Mouse (Mus musculus) thymus, postnatal 14 days (tissue): ENCODE data around the gene Lhfp.

Experiments used
- DNase-seq: peaks from one replicate; pipeline ENCODE4 v3.0.0; 2021

The Lhfp gene

DNA sequence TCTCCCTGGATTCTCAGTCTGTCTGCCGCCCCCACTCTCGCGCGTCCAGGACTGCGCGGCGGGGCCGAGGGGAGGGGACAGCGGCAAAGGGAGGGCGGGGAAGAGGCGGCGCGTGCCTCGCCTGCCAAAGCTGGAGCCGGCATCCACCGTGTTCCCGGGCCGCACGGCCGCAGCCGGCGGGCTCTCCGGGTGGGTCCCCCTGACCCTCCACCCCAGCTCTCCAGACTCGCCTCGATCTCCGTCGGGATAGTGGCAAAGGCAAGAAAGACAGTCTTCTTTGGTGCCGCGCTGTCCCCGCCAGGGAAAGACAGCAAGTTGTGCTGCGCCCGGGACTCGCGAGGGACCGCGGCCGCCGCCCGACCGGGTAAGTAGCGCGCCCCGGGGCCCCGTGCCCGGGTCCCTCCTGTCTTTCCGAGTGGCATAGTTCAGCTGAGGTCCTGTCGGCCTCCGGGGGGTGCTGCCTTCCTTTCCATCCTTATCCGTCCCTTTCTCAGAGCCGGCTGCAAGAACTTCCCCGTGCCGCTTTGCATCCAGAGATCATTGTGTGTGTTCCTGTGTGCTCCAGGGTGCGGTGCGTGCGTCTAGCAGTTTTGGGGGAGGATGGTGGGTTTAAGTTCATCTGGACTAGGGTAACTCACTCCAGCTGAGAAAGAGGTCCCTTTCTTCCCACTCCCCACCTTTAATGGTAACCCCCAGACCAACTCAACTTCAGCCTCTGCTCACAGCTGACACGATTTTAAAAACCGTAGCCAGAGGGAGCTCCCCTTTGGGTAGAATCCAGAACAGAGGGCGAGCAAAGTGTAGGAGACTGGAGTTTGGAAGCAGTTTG, at the start of gene Lhfp:
Gene Lhfp, plus strand, starts transcription at position 118 of the 829 bp plus-strand sequence.
- DNase-seq: peak; percentile 43

DNA sequence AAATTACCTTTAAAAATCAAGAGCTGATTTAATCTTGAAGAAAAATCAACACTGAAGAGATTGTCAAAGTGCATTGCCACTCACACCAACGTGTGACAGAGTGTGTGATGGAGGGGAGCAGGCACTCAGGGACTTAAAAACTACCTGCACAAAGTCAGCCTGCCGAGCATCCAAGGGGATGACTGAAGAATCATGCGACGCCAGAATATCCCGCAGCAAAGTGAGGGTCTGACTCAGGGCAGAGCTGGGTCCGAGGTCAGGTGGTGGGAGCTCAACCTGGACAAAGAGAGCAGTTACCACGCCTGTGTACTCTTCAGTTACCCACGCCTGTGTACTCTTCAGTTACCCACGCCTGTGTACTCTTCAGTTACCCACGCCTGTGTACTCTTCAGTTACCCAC, 48.0 kb upstream of the Lhfp start:
- no peak for DNase-seq

DNA sequence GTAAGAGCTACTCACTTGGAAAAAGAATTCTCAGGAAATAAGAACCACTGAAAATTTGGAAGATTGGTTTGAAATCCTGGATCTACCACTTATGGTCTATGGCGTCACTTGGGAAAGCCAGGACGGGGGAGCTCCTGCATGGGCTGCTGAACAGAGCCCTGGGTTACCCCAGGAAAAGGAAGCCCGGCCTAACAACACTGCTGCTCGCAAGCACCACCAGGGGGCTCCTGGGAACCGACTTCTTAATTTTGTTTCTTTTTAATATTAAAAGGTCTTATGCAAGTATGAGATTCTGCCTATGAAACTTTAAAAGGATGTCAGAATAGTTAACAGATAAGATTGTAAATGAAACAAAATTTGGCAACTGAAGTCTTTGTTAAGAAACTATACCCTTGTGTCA, 46.7 kb upstream of the Lhfp start:
- DNase-seq: peak; percentile 37

DNA sequence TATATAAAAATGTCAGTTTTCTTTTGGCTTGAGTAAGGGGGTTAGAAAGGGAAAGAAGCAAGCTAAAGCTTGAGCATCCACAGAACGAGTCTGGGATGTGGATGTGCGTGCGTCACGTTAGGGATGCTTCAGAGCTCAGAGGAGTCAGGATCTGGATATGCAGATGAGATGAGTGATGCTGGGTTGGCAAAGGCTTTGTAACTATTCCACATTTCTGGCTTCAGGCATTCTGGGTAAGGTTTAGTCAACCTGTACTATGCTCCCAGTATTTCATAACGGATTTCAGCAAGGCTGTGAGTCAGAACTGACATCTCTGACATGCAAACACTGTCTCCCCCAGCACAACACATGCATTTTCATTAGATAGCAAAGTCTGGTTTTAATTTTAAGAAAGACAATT, 44.7 kb upstream of the Lhfp start:
- DNase-seq: no peak

DNA sequence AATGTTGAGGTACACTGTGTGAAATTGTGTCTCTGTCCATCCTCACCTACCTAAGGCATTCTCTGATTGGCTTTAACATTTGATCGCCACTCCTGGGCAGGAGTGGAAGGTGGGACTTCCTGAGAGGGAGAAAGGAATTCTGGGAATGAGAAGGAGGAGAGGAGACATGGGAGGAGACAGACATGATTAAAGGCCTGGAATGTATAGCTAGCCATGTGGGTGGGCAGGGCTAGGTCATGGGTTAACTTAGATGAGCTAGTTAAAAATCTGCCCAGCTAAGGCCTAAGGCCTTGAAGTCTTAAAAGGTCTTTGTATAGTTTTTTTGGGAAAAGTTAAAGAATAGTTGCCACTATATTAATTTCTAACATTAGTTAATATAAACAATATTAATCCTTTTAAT, 43.9 kb upstream of the Lhfp start:
- no peak for DNase-seq

DNA sequence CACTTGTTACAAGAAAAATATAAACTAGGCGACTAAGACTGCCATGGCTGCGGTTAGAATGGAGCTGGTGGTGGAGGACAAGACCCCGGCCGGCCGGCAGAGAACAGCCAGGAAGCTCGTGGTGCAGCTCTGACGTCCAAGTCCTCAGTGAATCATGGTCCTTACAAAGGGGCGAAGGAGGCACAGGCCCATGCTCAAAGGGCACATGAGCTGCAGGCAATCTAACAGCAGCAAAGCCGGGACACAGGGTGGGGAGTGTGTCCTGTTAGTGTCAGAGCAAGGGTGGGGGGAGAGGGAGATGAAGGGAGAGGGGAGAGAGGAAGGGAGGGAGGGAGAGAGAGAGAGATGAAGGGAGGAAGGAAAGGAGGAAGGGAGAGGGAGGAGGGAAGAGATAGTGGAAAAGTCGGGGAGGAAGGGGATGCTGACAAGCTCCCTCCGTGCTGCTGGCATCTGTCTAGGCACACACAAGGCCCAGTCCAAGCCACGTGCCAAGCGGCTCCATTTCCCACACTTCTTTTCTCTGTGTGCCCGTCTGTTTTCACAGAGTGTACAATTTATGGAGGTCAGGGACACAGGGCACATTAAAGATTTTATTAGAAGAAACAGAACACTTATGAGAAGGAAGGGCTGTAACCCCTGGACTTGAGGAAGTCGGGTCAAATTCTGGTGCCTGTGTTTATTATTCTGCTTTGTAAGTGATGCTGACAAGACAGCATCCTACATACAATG, 42.1 kb upstream of the Lhfp start:
- no peak for DNase-seq

DNA sequence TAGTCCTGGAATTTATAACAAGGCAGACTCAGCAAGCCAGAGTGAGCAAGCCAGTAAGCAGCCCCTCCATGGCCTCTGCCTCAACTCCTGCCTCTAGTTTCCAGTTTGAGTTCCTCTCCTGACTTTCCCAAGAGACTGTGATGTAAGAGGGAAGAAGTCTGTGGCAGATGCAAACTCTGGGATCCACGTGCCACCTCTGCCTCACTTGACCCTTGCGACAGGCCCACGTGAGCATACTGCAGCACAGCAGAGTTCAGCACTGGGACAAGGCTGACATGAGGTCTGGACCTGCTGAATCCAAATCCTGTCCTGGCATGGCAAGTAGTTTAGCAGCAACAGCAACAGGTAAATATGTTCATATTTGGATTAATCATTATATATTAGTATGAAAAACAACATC, 41.3 kb upstream of the Lhfp start:
- no peak for DNase-seq

DNA sequence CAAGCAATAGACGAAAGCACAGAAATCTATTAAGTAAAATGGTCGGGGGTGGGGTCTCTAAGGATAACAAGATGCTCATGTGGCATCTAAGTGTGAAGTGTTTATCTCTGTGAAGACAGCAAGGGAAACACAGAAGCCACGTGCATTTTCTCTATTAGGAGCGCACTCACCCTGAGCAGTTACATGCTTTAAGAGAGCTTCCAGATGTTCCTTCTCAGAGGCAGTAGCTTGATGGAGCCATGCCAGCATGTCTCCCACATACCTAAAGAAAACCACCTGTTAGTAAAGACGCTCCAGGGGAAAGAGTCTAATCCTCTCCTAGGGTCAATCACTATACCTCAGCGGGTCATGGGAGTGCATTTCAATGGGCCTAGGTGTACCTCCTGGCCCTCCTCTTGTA, 39.3 kb upstream of the Lhfp start:
- no peak for DNase-seq

DNA sequence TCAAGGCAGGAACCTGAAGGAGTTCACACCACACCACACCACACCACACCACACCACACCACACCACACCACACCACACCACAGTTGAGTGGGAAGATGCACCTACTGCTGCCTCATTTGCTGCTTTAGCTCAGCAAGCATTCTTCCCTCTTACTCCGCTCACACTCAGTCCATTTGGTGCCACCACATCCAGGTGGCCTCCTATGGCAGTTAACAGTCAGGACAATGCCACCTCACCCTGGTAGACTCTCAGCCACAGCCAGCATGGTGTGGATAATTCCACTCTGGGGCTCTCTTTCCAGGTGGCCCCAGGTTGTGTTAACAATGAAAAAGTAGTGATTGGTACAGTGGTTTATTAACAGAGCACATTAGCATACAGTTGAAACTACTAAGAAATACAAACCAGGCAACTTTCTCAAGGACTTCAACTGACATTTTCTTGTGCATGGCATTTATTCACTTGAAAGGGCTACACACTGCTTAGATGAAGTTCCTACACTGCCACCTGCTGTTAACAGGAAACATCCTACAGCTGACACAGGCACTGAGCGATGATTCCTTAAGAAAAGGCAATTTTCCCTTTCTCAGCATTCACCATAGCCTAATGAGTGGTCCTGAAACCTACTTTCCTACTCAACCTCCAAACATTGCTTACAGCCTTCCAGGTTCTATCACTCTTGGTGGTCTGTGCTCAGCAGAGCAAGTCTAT, 36.8 kb upstream of the Lhfp start:
- DNase-seq: peak; percentile 36

DNA sequence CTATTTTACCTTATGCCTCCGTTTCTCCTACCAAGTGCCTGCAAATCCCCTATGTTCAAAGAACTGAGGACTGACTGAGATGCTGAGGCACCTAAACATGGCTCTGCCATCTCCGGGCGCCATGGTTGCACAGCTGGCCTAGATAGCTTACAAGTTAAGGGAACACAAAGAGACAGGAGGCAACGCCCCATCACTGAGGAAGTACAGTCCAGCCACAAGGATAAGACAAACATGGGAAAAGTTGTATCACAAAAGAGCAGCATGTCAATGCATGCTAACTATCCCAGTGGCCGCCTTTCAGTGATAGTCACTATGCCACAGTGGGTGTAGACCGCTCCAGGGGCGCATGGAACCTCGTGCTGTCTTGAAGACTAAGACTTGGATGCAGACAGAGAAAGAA, 33.9 kb upstream of the Lhfp start:
- no peak for DNase-seq

DNA sequence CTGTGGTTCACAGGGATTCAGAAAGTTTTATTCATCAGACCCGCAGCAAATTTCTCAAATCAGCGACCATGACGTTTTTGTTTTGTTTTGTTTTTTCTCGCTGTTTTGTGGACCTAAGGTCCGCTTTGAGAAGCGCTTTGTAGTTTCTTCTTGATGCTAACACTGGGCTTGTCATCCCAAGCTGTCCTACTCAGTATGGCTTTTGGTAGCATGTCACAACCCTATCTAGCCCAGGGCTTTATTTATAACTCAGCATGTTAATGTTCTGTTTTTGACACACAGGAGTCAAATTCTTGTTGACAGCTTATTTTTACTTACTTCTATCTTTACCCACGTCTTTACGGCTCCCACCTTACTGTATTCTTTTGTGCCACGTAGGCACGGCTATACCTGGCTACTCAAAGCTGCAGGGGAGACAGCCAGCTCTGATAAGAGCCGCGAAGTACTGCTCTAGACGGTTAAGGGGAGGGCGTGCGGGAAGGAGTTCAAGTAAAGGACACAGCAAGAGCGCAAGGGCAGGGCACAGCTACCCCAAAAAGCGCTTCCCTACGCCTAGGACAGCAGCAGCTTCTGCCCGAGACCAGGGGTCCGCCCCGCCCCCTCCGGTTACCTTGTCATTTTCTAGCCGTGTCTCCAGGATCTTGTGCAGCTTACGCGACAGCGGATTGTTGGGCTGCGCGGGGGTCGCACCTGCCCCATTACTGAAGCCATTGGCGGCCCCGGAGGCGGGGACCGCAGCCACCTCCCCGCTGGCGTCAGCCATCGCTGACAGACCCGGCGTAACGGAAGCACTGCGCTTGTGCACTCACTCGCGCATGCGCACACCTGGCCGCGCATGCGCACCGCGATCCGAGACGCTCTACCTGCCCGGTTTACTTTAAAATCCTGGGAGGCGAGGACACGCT, 24.6 kb upstream of the Lhfp start, which contains the start of gene Cog6:
Gene Cog6, minus strand, starts transcription at position 802 of the 905 bp plus-strand sequence.
- DNase-seq: peak; percentile 90

DNA sequence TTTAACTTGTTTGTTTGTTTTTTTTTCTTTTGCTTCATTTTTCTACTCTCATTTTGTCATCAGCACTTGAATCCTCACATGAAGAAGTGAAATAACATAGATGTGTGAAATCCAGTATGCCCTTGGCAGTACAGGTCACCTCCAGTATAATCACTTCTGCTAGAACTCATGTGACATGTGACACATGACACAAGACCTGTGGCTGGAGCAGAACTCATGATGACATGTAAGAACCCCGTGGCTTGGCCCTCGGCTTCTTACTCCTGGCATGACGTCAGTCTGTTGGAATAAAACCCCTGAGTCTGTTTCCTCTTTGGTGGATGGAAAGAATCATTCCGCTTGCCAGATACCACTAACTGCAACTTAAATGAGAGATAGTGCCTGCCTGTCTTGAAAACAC, 14.0 kb upstream of the Lhfp start:
- DNase-seq: no peak

DNA sequence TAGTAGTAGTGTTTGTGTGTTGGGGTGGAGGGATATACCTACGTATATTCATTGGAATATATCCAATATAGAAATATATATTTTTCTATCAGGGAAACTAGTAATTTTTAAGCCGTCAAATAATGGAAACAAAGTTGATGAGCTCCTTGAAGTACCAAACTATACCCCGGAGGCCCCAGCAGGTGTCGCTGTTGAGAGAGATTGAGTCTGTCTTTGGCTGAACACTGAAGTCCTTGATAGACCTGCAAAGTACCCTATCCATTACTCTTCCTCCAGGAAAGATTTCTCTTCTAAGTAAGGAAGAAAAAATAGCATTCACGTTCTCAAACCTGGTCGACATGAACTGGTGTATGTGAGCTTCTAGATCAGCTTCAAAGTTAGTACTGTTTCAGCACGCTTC, 12.3 kb upstream of the Lhfp start:
- DNase-seq: peak; percentile 78

DNA sequence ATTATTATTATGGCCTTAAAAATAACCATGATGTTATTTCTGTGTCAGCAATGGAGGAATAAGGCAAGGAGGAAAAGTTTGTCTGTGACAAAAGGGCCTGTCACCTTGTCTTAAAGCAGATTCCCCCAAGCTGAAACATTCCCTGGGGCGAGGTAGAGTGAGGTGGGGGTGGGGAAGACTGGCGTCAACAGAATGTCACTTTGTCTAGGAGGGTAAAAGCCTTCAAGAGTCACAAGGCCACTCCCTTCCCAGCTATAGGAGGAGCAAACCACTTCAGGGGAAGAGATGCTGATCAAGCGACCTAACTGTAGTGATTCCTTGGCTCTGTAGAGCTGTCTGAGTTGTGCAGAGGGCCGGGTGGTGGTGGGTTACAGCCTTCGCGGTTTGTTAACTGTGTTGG, 9.7 kb upstream of the Lhfp start:
- DNase-seq: no peak

DNA sequence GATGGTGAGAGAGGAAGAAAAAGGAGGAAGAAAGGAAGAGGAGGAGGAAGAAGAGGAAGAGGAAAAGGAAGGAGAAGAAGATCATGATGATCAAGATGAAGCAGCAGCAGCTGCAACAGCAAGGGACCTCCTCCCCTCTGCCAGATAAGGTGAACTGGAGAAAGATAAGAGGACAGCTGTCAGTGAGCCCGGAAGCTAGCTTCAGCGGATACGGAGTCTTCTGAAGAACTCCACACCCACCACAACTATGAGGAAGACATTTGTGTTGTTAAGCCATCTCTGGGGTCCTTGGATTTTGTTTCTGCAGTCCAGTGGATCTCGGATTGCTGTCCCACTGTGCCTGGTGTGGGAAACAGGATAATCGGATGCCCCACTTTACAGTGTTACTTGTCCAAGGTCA, 8.9 kb upstream of the Lhfp start:
- peak; percentile 70 for DNase-seq

DNA sequence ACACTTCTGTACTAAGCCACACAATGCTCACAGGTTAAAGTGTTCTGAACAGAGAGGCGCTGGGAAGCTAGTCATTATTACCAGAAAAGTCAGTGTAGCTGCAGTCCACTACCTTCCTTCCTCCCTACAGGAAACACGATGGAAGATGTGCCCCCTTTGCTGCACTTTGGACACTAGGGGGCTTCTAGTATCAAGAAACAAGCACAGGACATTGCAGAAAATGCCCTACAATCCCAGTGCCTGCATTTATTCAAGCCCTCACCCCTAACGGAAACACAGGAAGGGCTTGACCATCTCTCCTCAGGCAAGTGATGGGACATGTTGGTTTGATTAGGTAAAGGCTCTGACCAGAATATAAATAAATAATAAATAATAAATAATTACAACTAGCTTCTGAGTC, 7.9 kb upstream of the Lhfp start:
- DNase-seq: peak; percentile 43

DNA sequence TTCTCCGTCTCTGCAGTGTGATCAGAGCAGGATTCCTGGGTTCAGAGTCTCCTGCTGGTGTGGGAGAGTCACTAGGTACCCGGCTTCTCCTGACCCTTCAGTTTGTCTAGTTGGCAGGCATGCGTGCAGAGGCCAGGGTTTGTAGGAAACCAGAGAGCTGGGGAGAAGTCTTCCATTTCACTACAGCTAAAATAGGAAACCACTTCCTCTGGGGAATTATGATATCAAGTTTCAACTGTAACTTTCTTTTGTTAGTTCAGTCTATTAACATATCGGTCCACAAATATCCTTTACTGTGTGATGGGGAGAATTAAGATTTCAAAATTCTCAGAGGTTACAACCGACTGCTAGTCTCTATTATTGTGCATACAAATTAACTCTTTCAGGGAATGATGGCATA, 5.3 kb upstream of the Lhfp start:
- DNase-seq: no peak

DNA sequence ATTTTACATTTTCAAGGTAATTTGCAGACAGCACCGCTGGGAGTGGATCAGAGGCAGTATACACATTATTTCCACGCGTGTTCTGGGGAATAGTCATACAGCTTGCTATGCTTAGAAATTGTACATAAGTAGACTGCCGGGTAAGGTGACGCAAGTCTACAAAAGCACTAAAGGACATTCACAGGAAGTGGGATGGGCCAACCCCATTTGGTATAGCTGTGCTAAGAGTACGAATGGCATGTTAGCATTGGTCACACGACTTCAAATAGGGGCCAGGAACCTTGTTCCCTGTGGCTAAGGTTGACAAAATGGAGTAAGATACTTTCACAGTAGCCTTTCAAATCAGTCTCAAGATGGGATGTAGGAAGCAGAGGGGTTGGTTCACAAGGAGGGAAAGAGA, 4.4 kb upstream of the Lhfp start:
- DNase-seq: peak; percentile 16

DNA sequence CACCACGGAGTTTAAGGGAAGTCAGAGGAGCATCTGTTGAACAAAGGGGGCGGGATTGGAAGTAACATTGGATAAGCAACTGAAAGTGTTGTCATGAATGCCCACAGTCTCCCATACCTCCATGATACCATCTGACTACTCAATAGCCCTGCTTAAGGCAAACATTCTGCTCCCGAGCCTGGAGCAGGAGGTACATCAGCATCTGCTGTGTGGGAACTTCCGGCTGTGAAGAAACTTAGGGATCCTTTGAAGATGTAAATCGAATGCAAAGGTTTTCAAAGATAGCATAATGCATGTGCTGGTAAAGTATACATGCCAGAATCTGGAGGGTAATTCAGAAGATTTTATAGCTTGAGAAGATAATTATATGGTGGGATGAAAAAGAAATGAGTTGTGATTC, 2.4 kb upstream of the Lhfp start:
- no peak for DNase-seq

DNA sequence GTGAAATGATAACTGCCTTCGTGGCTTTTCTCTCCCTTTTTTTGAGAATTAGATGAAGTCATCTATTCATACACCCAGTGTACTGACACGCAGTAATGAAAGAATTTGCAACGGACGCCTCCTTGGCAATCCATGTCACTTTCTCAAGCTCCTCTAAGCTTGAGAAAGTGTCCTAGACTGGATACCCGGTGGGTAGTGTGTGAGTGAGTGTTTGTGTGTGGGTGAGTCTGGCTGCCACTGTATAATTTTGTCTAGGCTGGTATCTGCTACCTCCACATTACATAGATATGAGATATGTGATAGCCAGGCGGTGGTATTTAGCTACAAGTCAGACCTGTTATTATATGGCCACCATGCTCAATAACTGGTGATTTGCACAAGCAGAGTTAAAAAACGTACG, 1.6 kb upstream of the Lhfp start:
- no peak for DNase-seq

DNA sequence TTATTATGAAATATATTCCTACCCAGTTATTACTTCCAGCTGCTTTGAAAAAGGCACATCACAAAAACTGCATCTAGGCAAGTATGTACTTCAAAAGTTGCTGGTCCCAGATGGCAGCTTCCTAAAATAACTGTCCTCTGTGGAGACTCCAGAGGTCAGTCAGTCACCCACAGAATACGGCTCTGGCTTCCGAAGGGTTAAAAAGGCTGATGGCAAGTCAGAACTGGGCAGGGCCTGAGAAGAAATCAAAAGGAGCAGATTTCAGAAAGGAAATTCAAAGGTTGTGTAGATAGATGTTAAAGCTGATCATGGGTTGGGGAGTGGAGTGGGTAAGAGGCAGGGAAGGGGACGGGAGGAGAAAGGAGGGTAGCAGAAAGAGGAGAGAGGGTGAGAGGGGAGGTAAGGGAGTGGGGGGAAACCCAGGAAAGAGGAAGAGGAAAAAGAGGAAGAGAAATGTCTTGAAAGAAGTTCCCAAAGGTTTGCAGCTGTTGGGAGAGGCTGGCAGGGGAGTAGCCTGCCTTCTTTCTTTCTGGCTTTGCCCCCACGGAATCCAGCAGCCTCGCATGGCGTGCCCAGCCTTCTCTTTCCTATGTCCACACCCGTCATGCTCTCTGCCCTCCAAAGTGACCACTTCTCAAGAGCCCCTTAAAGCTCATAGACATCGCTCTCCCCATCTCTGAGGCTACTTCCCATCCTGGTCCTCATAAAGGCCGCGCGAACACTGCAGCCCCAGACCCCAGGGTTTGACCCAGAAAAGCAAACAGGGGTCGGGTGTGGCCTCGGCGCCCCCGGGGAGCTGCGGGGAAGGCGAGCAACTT, 526 bp upstream of the Lhfp start:
- DNase-seq: no peak

DNA sequence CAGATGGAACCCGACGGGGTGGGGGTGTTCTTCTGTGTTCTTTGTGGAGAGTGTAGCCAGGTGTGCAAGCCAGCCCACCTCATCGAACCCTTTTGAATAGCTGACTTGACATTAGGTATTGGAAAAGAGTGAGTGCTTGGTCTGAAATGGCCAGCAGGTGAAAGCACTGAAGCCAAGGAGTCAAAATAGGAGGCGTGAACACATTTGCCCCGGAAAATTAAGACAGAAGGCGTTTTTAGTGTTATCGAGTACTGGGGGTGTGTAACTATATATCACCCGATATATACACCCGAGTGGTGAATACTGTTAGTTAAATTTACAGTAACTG, 876 bp downstream of the Lhfp start:
- no peak for DNase-seq
